Mouse (Mus musculus) neural tube, embryonic 14.5 days (tissue): ENCODE results near the gene Ccdc38. TPM values are rescaled to one million over a fixed set of nuclear protein-coding genes. Genes with fewer than 3 reads are reported as not detected.
"Not testable (repeated sequence)": the region's sequence is repeated elsewhere in the genome, so short reads cannot be mapped to it uniquely, and the experiment has no call there.

ENCODE experiments used
- ATAC-seq: fragments of 200-750 bp; cut with Nextera tagmentation; 2 replicates; pipeline ENCODE4 v1.8.0; 2017; ENCODE audit warnings: low read depth, mild to moderate bottlenecking, moderate TSS enrichment, moderate library complexity
- H3K27ac ChIP-seq: fragments of 300-500 bp; sonication (generic); 2 replicates; pipeline ENCODE4 v1.5.1; 2014; ENCODE audit warnings: low read depth, mild to moderate bottlenecking, control low read depth, low read length, moderate library complexity, mixed read lengths
- H3K27me3 ChIP-seq: fragments of 300-500 bp; sonication (generic); 2 replicates; pipeline ENCODE4 v1.6.1; 2014; ENCODE audit warnings: low read length; ENCODE audit not compliant: control insufficient read depth, insufficient read depth
- H3K36me3 ChIP-seq: fragments of 300-500 bp; sonication (generic); 2 replicates; pipeline ENCODE4 v1.6.1; 2014; ENCODE audit warnings: low read length, mixed read lengths; ENCODE audit not compliant: control insufficient read depth, insufficient read depth
- H3K4me1 ChIP-seq: fragments of 300-500 bp; sonication (generic); 2 replicates; pipeline ENCODE4 v1.6.1; 2014; ENCODE audit warnings: low read length; ENCODE audit not compliant: control insufficient read depth, insufficient read depth
- H3K4me2 ChIP-seq: fragments of 300-500 bp; sonication (generic); 2 replicates; pipeline ENCODE4 v1.6.1; 2014; ENCODE audit warnings: mild to moderate bottlenecking, low read depth, low read length, control low read depth
- H3K4me3 ChIP-seq: fragments of 300-500 bp; sonication (generic); 2 replicates; pipeline ENCODE4 v1.5.1; 2014; ENCODE audit warnings: low read depth, low read length, control low read depth, mixed read lengths
- H3K9ac ChIP-seq: fragments of 300-500 bp; sonication (generic); replicated peaks from 2 replicates; pipeline ENCODE4 v1.6.1; 2014; ENCODE audit warnings: low read depth, mild to moderate bottlenecking, control low read depth, low read length, mixed read lengths
- H3K9me3 ChIP-seq: fragments of 300-500 bp; sonication (generic); 2 replicates; pipeline ENCODE4 v1.6.1; 2016; ENCODE audit warnings: low read length; ENCODE audit not compliant: control insufficient read depth
- WGBS: fragments of 180-500 bp; shearing (Covaris S2); extraction: QIAGEN DNeasy Blood & Tissue Kit; methylation state at CpG from one replicate; pipeline ENCODE4 v1.1.7; 2014; 5-methylcytosine and 5-hydroxymethylcytosine counted together
- polyA plus RNA-seq: library from polyadenylated mRNA; unstranded; fragments of >200 nt; fragmentation: Nextera tagmentation; extraction: Ambion mirVana; gene quantifications from 2 replicates; pipeline ENCODE4 v1.2.1, GENCODE M21; 2014

The Ccdc38 gene
- polyA plus RNA-seq, 1 experiment from 2014 or later, result 0.29 TPM

GRCm38 (mm10) chr10:93542356-93542755 lies 1.9 kb downstream of the Ccdc38 start:
- Histone ChIP-seq H3K9me3 (no peaks in the 10 kb centered on the region), H3K4me1 (0 out of 2 replicates have a peak, but pooled peaks cover 6% of the 10 kb centered on the region), H3K27ac (no peak overlapping the region), H3K27me3 (no peaks in the 10 kb centered on the region), H3K36me3 (no peaks in the 10 kb centered on the region), H3K4me3 (no peak overlapping the region), H3K9ac (no peak overlapping the region), H3K4me2 (no peak overlapping the region)
- ATAC-seq, result no peak
- WGBS, result 25% methylated on average over 4 of the region's 4 CpGs

- Histone ChIP-seq H3K27me3 (no peaks in the 10 kb centered on the region), H3K4me2 (no peak overlapping the region), H3K4me3 (no peak overlapping the region), H3K27ac (no peak overlapping the region), H3K9ac (no peak overlapping the region), H3K36me3 (no peaks in the 10 kb centered on the region), H3K4me1 (0 out of 2 replicates have a peak, but pooled peaks cover 6% of the 10 kb centered on the region), H3K9me3 (no peaks in the 10 kb centered on the region)
- WGBS, result 55% methylated on average over 6 of the region's 6 CpGs
- ATAC-seq, result no peak
These were observed 2.7 kb downstream of the Ccdc38 start for GRCm38 (mm10) chr10:93543176-93543575.

- Histone ChIP-seq H3K4me2 (no peak overlapping the region), H3K4me3 (no peak overlapping the region), H3K9ac (no peak overlapping the region), H3K27me3 (no peaks in the 10 kb centered on the region), H3K9me3 (no peaks in the 10 kb centered on the region), H3K4me1 (0 out of 2 replicates have a peak, but pooled peaks cover 6% of the 10 kb centered on the region), H3K27ac (no peak overlapping the region), H3K36me3 (no peaks in the 10 kb centered on the region)
- 80% methylated on average over 5 of the region's 5 CpGs for WGBS
- ATAC-seq, result no peak
These were observed 3.7 kb downstream of the Ccdc38 start for GRCm38 (mm10) chr10:93544172-93544571.

GRCm38 (mm10) chr10:93547741-93548270 lies 7.4 kb downstream of the Ccdc38 start:
- H3K36me3 ChIP-seq, result no peaks in the 10 kb centered on the region
- no peak for ATAC-seq
- H3K9ac ChIP-seq, result no peak overlapping the region
- no peak overlapping the region for H3K4me3 ChIP-seq
- H3K4me1 ChIP-seq, result no peaks in the 10 kb centered on the region
- no peak overlapping the region for H3K4me2 ChIP-seq
- 91% methylated on average over 4 of the region's 4 CpGs for WGBS
- H3K27ac ChIP-seq, result no peak overlapping the region
- H3K27me3 ChIP-seq, result no peaks in the 10 kb centered on the region
- no peaks in the 10 kb centered on the region for H3K9me3 ChIP-seq

GRCm38 (mm10) chr10:93548991-93549390 lies 8.6 kb downstream of the Ccdc38 start:
- Histone ChIP-seq H3K9ac (no peak overlapping the region), H3K4me1 (no peaks in the 10 kb centered on the region), H3K4me2 (no peak overlapping the region), H3K36me3 (no peaks in the 10 kb centered on the region), H3K4me3 (no peak overlapping the region), H3K9me3 (no peaks in the 10 kb centered on the region), H3K27ac (no peak overlapping the region), H3K27me3 (no peaks in the 10 kb centered on the region)
- peak; percentile 83; the same call in 1 of the 2 replicates for ATAC-seq
- WGBS, result 14% methylated on average over 7 of the region's 7 CpGs

- no peak overlapping the region for H3K9ac ChIP-seq
- WGBS, result 90% methylated on average over 10 of the region's 10 CpGs
- H3K4me1 ChIP-seq, result no peaks in the 10 kb centered on the region
- H3K9me3 ChIP-seq, result no peaks in the 10 kb centered on the region
- ATAC-seq, result no peak
- no peaks in the 10 kb centered on the region for H3K27me3 ChIP-seq
- H3K4me3 ChIP-seq, result no peak overlapping the region
- H3K4me2 ChIP-seq, result no peak overlapping the region
- no peak overlapping the region for H3K27ac ChIP-seq
- H3K36me3 ChIP-seq, result no peaks in the 10 kb centered on the region
These were observed 9.4 kb downstream of the Ccdc38 start for GRCm38 (mm10) chr10:93549821-93550220.

GRCm38 (mm10) chr10:93552596-93552995 lies 12.2 kb downstream of the Ccdc38 start:
- Histone ChIP-seq H3K9me3 (no peaks in the 10 kb centered on the region), H3K4me2 (no peak overlapping the region), H3K36me3 (no peaks in the 10 kb centered on the region), H3K4me3 (no peak overlapping the region), H3K27me3 (no peaks in the 10 kb centered on the region), H3K9ac (no peak overlapping the region), H3K4me1 (no peaks in the 10 kb centered on the region), H3K27ac (no peak overlapping the region)
- ATAC-seq, result no peak
- WGBS, result 85% methylated on average over 8 of the region's 8 CpGs

GRCm38 (mm10) chr10:93557971-93558370 lies 17.5 kb downstream of the Ccdc38 start:
- not testable (repeated sequence) for H3K27ac ChIP-seq, H3K9ac ChIP-seq, H3K9me3 ChIP-seq, H3K36me3 ChIP-seq, H3K4me3 ChIP-seq, H3K4me1 ChIP-seq, H3K4me2 ChIP-seq, H3K27me3 ChIP-seq, ATAC-seq
- 66% methylated on average over 2 of the region's 2 CpGs for WGBS

- H3K4me3 ChIP-seq, result no peak overlapping the region
- H3K4me2 ChIP-seq, result no peak overlapping the region
- H3K9me3 ChIP-seq, result no peaks in the 10 kb centered on the region
- H3K27ac ChIP-seq, result no peak overlapping the region
- H3K4me1 ChIP-seq, result no peaks in the 10 kb centered on the region
- H3K27me3 ChIP-seq, result no peaks in the 10 kb centered on the region
- no peak overlapping the region for H3K9ac ChIP-seq
- no peak for ATAC-seq
- WGBS, result 51% methylated on average over 9 of the region's 9 CpGs
- no peaks in the 10 kb centered on the region for H3K36me3 ChIP-seq
These were observed 19.4 kb downstream of the Ccdc38 start for GRCm38 (mm10) chr10:93559786-93560185.
